Mouse (Mus musculus) E14TG2a.4 (cell line): Measurements from ENCODE around the gene Rrp1b.

Experiments used
- CTCF ChIP-seq: conservative IDR thresholded peaks from 2 replicates; pipeline ENCODE4 v1.5.1; 2014; ENCODE audit warnings: low read length
- NANOG ChIP-seq: IDR thresholded peaks from 2 replicates; pipeline ENCODE4 v1.6.1; 2014; ENCODE audit warnings: borderline replicate concordance, low read length, mixed read lengths

- no peak for TF ChIP-seq CTCF
- TF ChIP-seq NANOG: no peak
These were observed 56.3 kb downstream of the Rrp1b start for GRCm38 (mm10) chr17:32092241-32092619.
